Mouse (Mus musculus) hindbrain, embryonic 12.5 days (tissue): Measurements from ENCODE around the gene Tcl1b1. TPM values are rescaled to one million over a fixed set of nuclear protein-coding genes. Genes with fewer than 3 reads are reported as not detected.

Experiments
- ATAC-seq: fragments of 200-750 bp; cut with Nextera tagmentation; 2 replicates; pipeline ENCODE4 v1.8.0; 2017; ENCODE audit warnings: moderate TSS enrichment; ENCODE audit not compliant: low FRiP score
- H3K27ac ChIP-seq: fragments of 300-500 bp; sonication (generic); 2 replicates; pipeline ENCODE4 v1.5.1; 2016; ENCODE audit warnings: mild to moderate bottlenecking
- H3K27me3 ChIP-seq: fragments of 300-500 bp; sonication (generic); 2 replicates; pipeline ENCODE4 v1.6.1; 2016; ENCODE audit warnings: mild to moderate bottlenecking
- H3K36me3 ChIP-seq: fragments of 300-500 bp; sonication (generic); 2 replicates; pipeline ENCODE4 v1.6.1; 2016; ENCODE audit warnings: mild to moderate bottlenecking
- H3K4me1 ChIP-seq: fragments of 300-500 bp; sonication (generic); 2 replicates; pipeline ENCODE4 v1.6.1; 2016
- H3K4me2 ChIP-seq: fragments of 300-500 bp; sonication (generic); replicated peaks from 2 replicates; pipeline ENCODE4 v1.6.1; 2016; ENCODE audit warnings: mild to moderate bottlenecking
- H3K4me3 ChIP-seq: fragments of 300-500 bp; sonication (generic); 2 replicates; pipeline ENCODE4 v1.5.1; 2016; ENCODE audit warnings: mild to moderate bottlenecking
- H3K9ac ChIP-seq: fragments of 300-500 bp; sonication (generic); 2 replicates; pipeline ENCODE4 v1.6.1; 2016; ENCODE audit warnings: mild to moderate bottlenecking, moderate library complexity
- H3K9me3 ChIP-seq: fragments of 300-500 bp; sonication (generic); replicated peaks from 2 replicates; pipeline ENCODE4 v1.6.1; 2016; ENCODE audit warnings: mild to moderate bottlenecking
- WGBS: fragments of 180-500 bp; shearing (Covaris S2); methylation state at CpG from one replicate; pipeline ENCODE4 v1.1.7; 2016; 5-methylcytosine and 5-hydroxymethylcytosine counted together
- polyA plus RNA-seq: library from polyadenylated mRNA; unstranded; fragments of >200 nt; fragmentation: Nextera tagmentation; extraction: Ambion mirVana; gene quantifications from 2 replicates; pipeline ENCODE4 v1.2.1, GENCODE M21; 2016

Tcl1b1 gene
- polyA plus RNA-seq, 1 experiment from 2014 or later = not detected

DNA sequence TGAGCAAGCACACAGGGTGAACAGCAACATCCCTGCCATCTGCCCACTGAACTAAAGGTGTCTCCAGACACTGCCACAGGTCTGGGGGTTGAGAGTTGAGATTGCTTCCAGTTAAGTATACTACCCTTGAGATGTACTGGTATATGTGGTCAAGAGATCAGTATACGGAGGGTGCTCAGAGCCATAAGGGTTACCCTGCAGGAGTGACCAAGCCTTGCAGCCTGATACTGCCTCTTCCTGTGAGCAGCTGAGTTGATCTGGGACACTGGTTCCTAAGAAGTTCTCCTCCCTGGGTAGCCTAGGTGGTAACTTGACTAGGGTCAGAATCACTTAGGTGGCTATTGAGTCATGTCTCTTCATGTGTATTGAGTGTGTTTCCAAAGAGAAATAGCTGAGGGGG is 49.0 kb downstream of the Tcl1b1 start:
- no peak overlapping the region for H3K4me2 ChIP-seq
- no peaks in the 10 kb centered on the region for H3K27me3 ChIP-seq
- no peak overlapping the region for H3K27ac ChIP-seq
- no peaks in the 10 kb centered on the region for H3K36me3 ChIP-seq
- H3K4me3 ChIP-seq = no peak overlapping the region
- no peaks in the 10 kb centered on the region for H3K9me3 ChIP-seq
- H3K9ac ChIP-seq = no peak overlapping the region
- H3K4me1 ChIP-seq = no peaks in the 10 kb centered on the region
- ATAC-seq = no peak
- WGBS = 96% methylated on average over 1 of the region's 1 CpGs

- Histone ChIP-seq H3K9ac (no peak overlapping the region), H3K9me3 (no peaks in the 10 kb centered on the region), H3K4me3 (no peak overlapping the region), H3K27ac (no peak overlapping the region), H3K4me1 (no peaks in the 10 kb centered on the region), H3K36me3 (no peaks in the 10 kb centered on the region), H3K27me3 (no peaks in the 10 kb centered on the region), H3K4me2 (no peak overlapping the region)
- 95% methylated on average over 7 of the region's 7 CpGs for WGBS
- ATAC-seq = no peak
Observed at GRCm38 (mm10) chr12:105209231-105209630, 49.7 kb downstream of the Tcl1b1 start.

Other genes starting within 250 kb of the Tcl1b1 start
- gene Syne3, start 149.9 kb upstream of the Tcl1b1 start, polyA plus RNA-seq = 0.21 and 0.47 TPM in 2 replicates
- gene Glrx5, start 127.0 kb upstream of the Tcl1b1 start, polyA plus RNA-seq = 149 and 157 TPM in 2 replicates
- gene Tcl1b2, start 13.7 kb upstream of the Tcl1b1 start, polyA plus RNA-seq = not detected in 2 replicates
- gene Tcl1b5, start 16.7 kb downstream of the Tcl1b1 start, polyA plus RNA-seq = not detected in 2 replicates
- not detected in 2 replicates for gene Tcl1b3, start 31.4 kb downstream of the Tcl1b1 start, polyA plus RNA-seq
- not detected in 2 replicates for gene Tcl1b4, start 42.3 kb downstream of the Tcl1b1 start, polyA plus RNA-seq
- gene Tcl1, start 63.1 kb downstream of the Tcl1b1 start, polyA plus RNA-seq = not detected in 2 replicates
- gene Tunar, start 174.2 kb downstream of the Tcl1b1 start, polyA plus RNA-seq = 3.1 and 3.9 TPM in 2 replicates